ENCODE assay signal across 26 mouse cellular contexts in the genomic region with DNA sequence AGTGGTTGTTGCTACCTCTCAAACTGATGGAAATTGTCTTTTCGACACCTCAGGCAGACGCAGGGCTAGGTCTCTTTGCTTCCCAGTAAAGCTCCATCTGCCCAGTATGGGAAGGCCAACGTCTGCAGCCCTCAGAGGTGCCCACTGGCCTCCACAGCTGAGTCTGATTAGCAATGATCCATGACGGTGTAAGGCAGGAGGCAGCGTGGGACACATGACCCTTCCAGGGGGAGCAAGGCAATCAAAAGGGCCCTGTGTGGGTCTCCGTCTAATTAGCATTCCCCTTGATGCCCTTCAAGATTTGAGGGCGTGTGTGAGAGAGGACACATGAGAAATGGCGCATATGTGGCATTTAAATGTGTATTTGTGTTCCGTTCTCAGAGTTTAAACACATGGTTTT.
DNase-seq lines count a peak whose midpoint lies in the region; ATAC-seq lines count a peak whose summit lies in the region.
"Had no signal": no experiment of that assay in that cellular context is flagged by ENCODE, and none has a peak within 500 bp of the region (broad histone marks: within the 10 kb centered on the region; RNA-seq: fewer than 3 reads in every experiment).

No protein-coding gene starts in this region.

- H3K9me3 ChIP-seq in forebrain, embryonic 10.5 days, result no peaks in the 10 kb centered on the region; the same call in 1 of the 2 replicates
- no peaks in the 10 kb centered on the region for H3K9me3 ChIP-seq in forebrain, embryonic 14.5 days (replicated peaks; ENCODE audit: control insufficient read depth, low read length)
- H3K9me3 ChIP-seq in midbrain, embryonic 11.5 days (ENCODE audit: control insufficient read depth, low read length), result no peaks in the 10 kb centered on the region
- no peaks in the 10 kb centered on the region for H3K9me3 ChIP-seq in midbrain, embryonic 16.5 days (replicated peaks; ENCODE audit: control insufficient read depth, low read length, poor library complexity, severe bottlenecking)
- no peaks in the 10 kb centered on the region for H3K9me3 ChIP-seq in limb, embryonic 10.5 days (replicated peaks)
- H3K9me3 ChIP-seq: embryonic facial prominence, embryonic 15.5 days; intestine, embryonic 15.5 days; midbrain, embryonic 13.5 days; neural tube, embryonic 13.5 days had no signal

- H3K4me3 ChIP-seq in forebrain, embryonic 10.5 days, result no peak overlapping the region
- H3K4me3 ChIP-seq in forebrain, embryonic 14.5 days (ENCODE audit: low read depth, low read length), result no peak overlapping the region
- no peak overlapping the region for H3K4me3 ChIP-seq in midbrain, embryonic 11.5 days (ENCODE audit: low read depth, low read length)
- H3K4me3 ChIP-seq in midbrain, embryonic 16.5 days (ENCODE audit: low read depth, low read length), result no peak overlapping the region
- no peak overlapping the region for H3K4me3 ChIP-seq in limb, embryonic 10.5 days
- H3K4me3 ChIP-seq: embryonic facial prominence, embryonic 15.5 days; intestine, embryonic 15.5 days; midbrain, embryonic 13.5 days; neural tube, embryonic 13.5 days had no signal

- H3K4me1 ChIP-seq in forebrain, embryonic 10.5 days, result peaks cover 39% of the 10 kb centered on the region
- H3K4me1 ChIP-seq in forebrain, embryonic 14.5 days (ENCODE audit: control insufficient read depth, insufficient read depth, low read length), result no peaks in the 10 kb centered on the region
- H3K4me1 ChIP-seq in midbrain, embryonic 11.5 days (ENCODE audit: control insufficient read depth, insufficient read depth, low read length), result no peaks in the 10 kb centered on the region
- H3K4me1 ChIP-seq in midbrain, embryonic 16.5 days (ENCODE audit: control insufficient read depth, insufficient read depth, low read length), result no peaks in the 10 kb centered on the region
- H3K4me1 ChIP-seq in limb, embryonic 10.5 days, result peaks cover 62% of the 10 kb centered on the region

- H3K4me2 ChIP-seq in forebrain, embryonic 14.5 days (ENCODE audit: low read length), result no peak overlapping the region
- no peak overlapping the region for H3K4me2 ChIP-seq in midbrain, embryonic 11.5 days
- H3K4me2 ChIP-seq in midbrain, embryonic 16.5 days (ENCODE audit: low read length), result no peak overlapping the region
- H3K4me2 ChIP-seq: embryonic facial prominence, embryonic 15.5 days; heart, embryonic 11.5 days; hindbrain, embryonic 14.5 days; intestine, embryonic 15.5 days; liver, embryonic 11.5 days; midbrain, embryonic 13.5 days; neural tube, embryonic 13.5 days had no signal

- WGBS in forebrain, embryonic 10.5 days, result 58% methylated on average over 9 of the region's 9 CpGs
- WGBS in forebrain, embryonic 14.5 days, result 62% methylated on average over 9 of the region's 9 CpGs
- 63% methylated on average over 9 of the region's 9 CpGs for WGBS in midbrain, embryonic 11.5 days
- 51% methylated on average over 9 of the region's 9 CpGs for WGBS in midbrain, embryonic 16.5 days
- 15% methylated on average over 9 of the region's 9 CpGs for WGBS in limb, embryonic 10.5 days

- H3K9ac ChIP-seq in forebrain, embryonic 14.5 days (ENCODE audit: low read length), result no peak overlapping the region
- no peak overlapping the region for H3K9ac ChIP-seq in midbrain, embryonic 11.5 days (ENCODE audit: low read length)
- no peak overlapping the region for H3K9ac ChIP-seq in midbrain, embryonic 16.5 days (ENCODE audit: low read depth, low read length)
- H3K9ac ChIP-seq: embryonic facial prominence, embryonic 15.5 days; hindbrain, embryonic 14.5 days; intestine, embryonic 15.5 days; midbrain, embryonic 13.5 days; neural tube, embryonic 13.5 days had no signal

- H3K27ac ChIP-seq in forebrain, embryonic 10.5 days, result peak overlapping the region; percentile 48; the same call in 1 of the 2 replicates
- H3K27ac ChIP-seq in forebrain, embryonic 14.5 days (ENCODE audit: low read depth, low read length), result no peak overlapping the region
- H3K27ac ChIP-seq in midbrain, embryonic 11.5 days (ENCODE audit: low read depth, low read length), result no peak overlapping the region
- no peak overlapping the region for H3K27ac ChIP-seq in midbrain, embryonic 16.5 days (ENCODE audit: low read length)
- peak overlapping the region; percentile 73 for H3K27ac ChIP-seq in limb, embryonic 10.5 days
- H3K27ac ChIP-seq: embryonic facial prominence, embryonic 15.5 days; hindbrain, embryonic 14.5 days; intestine, embryonic 15.5 days; midbrain, embryonic 13.5 days; neural tube, embryonic 13.5 days had no signal

- peak; percentile 36 for DNase-seq in forebrain, embryonic 10.5 days (ENCODE audit: extremely low spot score, low spot score)
- DNase-seq in forebrain, embryonic 14.5 days (ENCODE audit: low spot score), result no peak
- DNase-seq in midbrain, embryonic 11.5 days (ENCODE audit: low spot score, missing footprints), result peak; percentile 76
- DNase-seq in limb, embryonic 10.5 days (ENCODE audit: low spot score), result peak; percentile 73
- no peak for DNase-seq in spleen, adult 12 weeks (ENCODE audit: low spot score)
- no peak for DNase-seq in heart, adult 8-10 months (ENCODE audit: low spot score)
- DNase-seq: adrenal gland, postnatal 10 days; cerebellum, adult 2 months; cerebellum, postnatal 36 days; gastrocnemius, postnatal 36 days; kidney, adult 8-10 months; kidney, postnatal 10 days; left cerebral cortex, postnatal 4 days; lung, adult 18-20 months; lung, postnatal 14 days; thymus, adult 18-20 months; thymus, postnatal 36 days had no signal

- H3K36me3 ChIP-seq in forebrain, embryonic 10.5 days (replicated peaks), result no peaks in the 10 kb centered on the region
- H3K36me3 ChIP-seq in forebrain, embryonic 14.5 days (ENCODE audit: control insufficient read depth, insufficient read depth, low read length), result no peaks in the 10 kb centered on the region
- no peaks in the 10 kb centered on the region for H3K36me3 ChIP-seq in midbrain, embryonic 11.5 days (ENCODE audit: control insufficient read depth, insufficient read depth, low read length)
- no peaks in the 10 kb centered on the region for H3K36me3 ChIP-seq in midbrain, embryonic 16.5 days (ENCODE audit: control insufficient read depth, insufficient read depth, low read length)
- H3K36me3 ChIP-seq in limb, embryonic 10.5 days, result no peaks in the 10 kb centered on the region
- H3K36me3 ChIP-seq: embryonic facial prominence, embryonic 15.5 days; intestine, embryonic 15.5 days; midbrain, embryonic 13.5 days; neural tube, embryonic 13.5 days had no signal

- ATAC-seq in forebrain, embryonic 14.5 days, result no peak
- no peak for ATAC-seq in midbrain, embryonic 11.5 days (ENCODE audit: low FRiP score)
- ATAC-seq in midbrain, embryonic 16.5 days, result no peak
- ATAC-seq: forebrain, embryonic 16.5 days; intestine, embryonic 15.5 days; midbrain, embryonic 13.5 days had no signal

- H3K27me3 ChIP-seq in forebrain, embryonic 10.5 days (ENCODE audit: poor library complexity, severe bottlenecking), result no peaks in the 10 kb centered on the region
- H3K27me3 ChIP-seq in forebrain, embryonic 14.5 days (replicated peaks; ENCODE audit: control insufficient read depth, insufficient read depth, low read length), result no peaks in the 10 kb centered on the region
- no peaks in the 10 kb centered on the region for H3K27me3 ChIP-seq in midbrain, embryonic 11.5 days (ENCODE audit: control insufficient read depth, insufficient read depth, low read length)
- H3K27me3 ChIP-seq in midbrain, embryonic 16.5 days (ENCODE audit: control insufficient read depth, insufficient read depth, low read depth, low read length), result no peaks in the 10 kb centered on the region
- no peaks in the 10 kb centered on the region for H3K27me3 ChIP-seq in limb, embryonic 10.5 days (ENCODE audit: low read depth, poor library complexity, severe bottlenecking)
- H3K27me3 ChIP-seq: embryonic facial prominence, embryonic 15.5 days; intestine, embryonic 15.5 days; midbrain, embryonic 13.5 days; neural tube, embryonic 13.5 days had no signal

Comparison
In these comparisons a context has a peak if more than half of its experiments do, and no peak if none do; other contexts are left out.
1. DNase-seq: peak in forebrain, embryonic 10.5 days (single experiment), midbrain, embryonic 11.5 days (single experiment) and limb, embryonic 10.5 days (single experiment); none in forebrain, embryonic 14.5 days (single experiment), spleen, adult 12 weeks (single experiment) and heart, adult 8-10 months (single experiment).
2. H3K27ac ChIP-seq: peak in forebrain, embryonic 10.5 days (single experiment) and limb, embryonic 10.5 days (single experiment); none in forebrain, embryonic 14.5 days (single experiment), midbrain, embryonic 11.5 days (single experiment) and midbrain, embryonic 16.5 days (single experiment).